Mouse (Mus musculus): ENCODE measurements at regions not wholly inside any gene's neighbourhood (a gene's known extent, or its start where the extent isn't known, plus 50 kb on each side); places are given as distances from the start of the nearest gene placed in this dataset.

- TF ChIP-seq CTCF (IDR thresholded peaks at IDR 0.05; ENCODE audit: borderline replicate concordance, extremely low read depth, insufficient read depth, insufficient read length): no peak
- no peak for TF ChIP-seq POLR2A (IDR thresholded peaks at IDR 0.05; ENCODE audit: borderline replicate concordance, extremely low read depth, insufficient read depth, insufficient read length, poor library complexity, severe bottlenecking)
Observed at GRCm38 (mm10) chr9:33404691-33405090, 768.7 kb downstream of the Ets1 start.

All from brain, embryonic 14.5 days (tissue).